ENCODE assay signal across 8 mouse cellular contexts in genomic region chr9:98985800-98986475, GRCm38 (mm10). TPM values are rescaled to one million over a fixed set of nuclear protein-coding genes. Genes with fewer than 3 reads are reported as not detected.
DNase-seq lines count a peak whose midpoint lies in the region; ATAC-seq and TF ChIP-seq lines count a peak whose summit lies in the region.

Gene Faim, plus strand, starts transcription at chr9:98986373.

- H3K27me3 ChIP-seq in Patski: peaks cover 3% of the 10 kb centered on the region
- H3K27me3 ChIP-seq in hindbrain, embryonic 13.5 days: peaks cover 28% of the 10 kb centered on the region

- H3K9ac ChIP-seq in hindbrain, embryonic 13.5 days: peak within 1 kb of the TSS; percentile 91

- CTCF ChIA-PET in Patski (lab: Charles Lee): interaction anchor here (1.0 kb wide), 1 partner anchor 63 kb away, joined by 3 read pairs; no protein-coding TSS in a partner anchor

- H3K36me3 ChIP-seq in hindbrain, embryonic 13.5 days: no peaks in the 10 kb centered on the region

- POLR2A ChIA-PET in Patski (lab: Charles Lee): no interaction called here

- peak within 1 kb of the TSS; percentile 88 for H3K4me3 ChIP-seq in hindbrain, embryonic 13.5 days

- peak within 1 kb of the TSS; percentile 70 for H3K4me2 ChIP-seq in hindbrain, embryonic 13.5 days

- peak; percentile 86 for DNase-seq in Patski (ENCODE audit: low read depth, low spot score)
- DNase-seq in cerebellum, postnatal 14 days: peak; percentile 100
- peak; percentile 99 to 100 for DNase-seq in frontal cortex, postnatal 14 days (ENCODE audit: low spot score in 2 of 2)
- peak; percentile 100 for DNase-seq in layer of hippocampus, postnatal 25 days (ENCODE audit: extremely low spot score in 1 of 2, low spot score in 1 of 2)
- peak; percentile 100 for DNase-seq in lung, postnatal 25 days (ENCODE audit: low spot score)
- peak; percentile 100 for DNase-seq in retina, embryonic 14.5 days (ENCODE audit: low spot score)
- peak; percentile 100 for DNase-seq in thymus, postnatal 4 days

- H3K4me1 ChIP-seq in hindbrain, embryonic 13.5 days (replicated peaks): peaks cover 18% of the 10 kb centered on the region

- peak within 1 kb of the TSS; percentile 84 for H3K27ac ChIP-seq in hindbrain, embryonic 13.5 days

- under 1% methylated on average over 45 of the region's 45 CpGs for WGBS in hindbrain, embryonic 13.5 days

- ATAC-seq in Patski: peak; percentile 99
- ATAC-seq in hindbrain, embryonic 13.5 days (ENCODE audit: low FRiP score): peak; percentile 97

- no peak for TF ChIP-seq CTCF in Patski (IDR thresholded peaks at IDR 0.05)

- in situ Hi-C loops in Patski (cut with MboI; ENCODE audit: low pct_unique_long_range_greater_than_20kb): no loop called here

- H3K9me3 ChIP-seq in hindbrain, embryonic 13.5 days: no peaks in the 10 kb centered on the region

RNA-seq across cellular contexts. Expression of gene Faim, which starts in this region (rescaled TPM):
- polyA plus RNA-seq in Patski (2021): 39.9 TPM
- polyA plus RNA-seq in hindbrain, embryonic 13.5 days (2015; fragmentation: Nextera tagmentation; extraction: Ambion mirVana): 111 and 117 TPM in 2 replicates
- 10 to 100 TPM; 55.0 to 60.5 TPM for total RNA-seq in layer of hippocampus, postnatal 25 days (2021)

Comparison
In these comparisons a context has a peak if more than half of its experiments do, and no peak if none do; other contexts are left out.
1. Peak in every context shown above with its lines: DNase-seq, ATAC-seq, H3K4me3 ChIP-seq and H3K27ac ChIP-seq.